Mouse (Mus musculus) cerebellum, adult 9-11 months (tissue): ENCODE data around the gene Rab15.

ENCODE experiments used
- DNase-seq: peaks from one replicate; pipeline ENCODE4 v3.0.0; 2022

Gene Rab15

DNA sequence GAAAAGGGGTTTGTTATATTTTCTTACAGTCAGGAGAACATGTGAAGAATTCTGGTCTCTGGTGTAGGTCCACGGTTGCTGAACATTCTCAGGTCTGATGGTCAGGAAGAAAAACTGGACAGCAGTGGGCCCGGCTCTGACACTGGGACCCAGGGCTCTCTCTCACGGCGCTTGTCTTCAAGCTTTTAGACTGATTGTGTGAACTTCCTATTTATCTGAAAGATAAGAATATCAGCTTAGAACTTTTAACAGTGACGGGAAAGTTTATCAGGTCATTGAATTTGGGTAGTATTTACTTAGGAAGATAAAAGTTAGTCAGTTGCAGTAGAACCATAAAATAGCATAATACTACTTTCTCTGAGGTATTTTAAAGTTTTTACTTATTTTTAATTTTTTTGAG is 45.8 kb downstream of the Rab15 start:
- no peak for DNase-seq

DNA sequence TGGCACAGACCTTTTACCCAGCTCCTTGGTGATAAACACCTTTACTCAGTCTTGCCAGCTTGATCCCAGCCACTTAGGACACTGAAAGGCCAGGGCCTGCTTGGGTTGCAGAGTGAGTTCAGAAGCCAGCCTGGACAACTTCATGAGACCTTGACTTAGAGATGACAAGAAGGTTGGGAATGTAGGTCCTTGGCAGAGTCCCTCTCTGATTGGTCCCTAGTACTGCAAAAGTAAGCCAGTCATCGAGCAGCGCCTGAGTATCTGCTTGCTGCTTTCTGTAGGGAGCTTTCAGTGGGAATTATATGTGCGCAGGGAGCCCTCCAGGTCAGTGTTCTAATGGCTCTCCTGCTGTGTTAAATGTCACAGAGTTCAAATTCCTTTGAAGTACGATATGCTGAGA is 47.6 kb downstream of the Rab15 start:
- DNase-seq, result no peak

DNA sequence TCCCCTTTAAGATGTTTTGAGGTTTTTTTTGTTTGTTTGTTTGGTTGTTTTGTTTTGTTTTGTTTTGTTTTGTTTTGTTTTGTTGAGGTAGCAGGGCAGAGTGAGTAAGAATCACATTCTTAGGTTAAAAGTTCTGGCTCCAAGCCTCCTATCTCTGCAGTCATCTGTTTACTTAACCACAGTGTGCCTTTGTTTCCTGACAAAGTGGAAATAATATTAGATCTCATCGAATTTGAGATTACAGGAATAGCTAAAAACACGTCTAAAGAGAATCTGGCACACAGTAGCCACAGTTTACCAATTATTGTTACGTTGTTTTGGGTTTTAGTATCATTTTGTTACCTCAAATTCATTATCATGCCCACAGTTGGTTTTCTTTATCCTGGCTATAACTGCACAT is 48.1 kb downstream of the Rab15 start:
- DNase-seq, result no peak

DNA sequence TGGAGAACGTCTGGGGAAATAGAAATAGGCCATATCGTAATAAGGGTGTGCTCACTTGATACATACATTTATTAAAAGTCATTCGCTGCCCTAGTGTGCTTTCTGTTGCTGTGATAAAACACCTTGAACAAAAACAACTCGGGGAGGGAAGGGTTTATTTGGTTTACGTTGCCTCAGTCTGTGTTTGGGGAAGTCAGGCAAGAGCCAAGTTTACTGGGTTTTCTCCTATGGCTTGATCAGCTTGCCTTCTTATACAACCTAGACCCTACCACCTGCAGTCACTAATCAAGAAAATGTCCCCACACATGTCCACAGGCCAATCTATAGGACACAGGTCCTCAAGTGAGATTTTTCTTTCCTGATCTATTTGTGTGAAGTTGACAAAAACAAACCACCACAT is 51.2 kb downstream of the Rab15 start:
- no peak for DNase-seq

DNA sequence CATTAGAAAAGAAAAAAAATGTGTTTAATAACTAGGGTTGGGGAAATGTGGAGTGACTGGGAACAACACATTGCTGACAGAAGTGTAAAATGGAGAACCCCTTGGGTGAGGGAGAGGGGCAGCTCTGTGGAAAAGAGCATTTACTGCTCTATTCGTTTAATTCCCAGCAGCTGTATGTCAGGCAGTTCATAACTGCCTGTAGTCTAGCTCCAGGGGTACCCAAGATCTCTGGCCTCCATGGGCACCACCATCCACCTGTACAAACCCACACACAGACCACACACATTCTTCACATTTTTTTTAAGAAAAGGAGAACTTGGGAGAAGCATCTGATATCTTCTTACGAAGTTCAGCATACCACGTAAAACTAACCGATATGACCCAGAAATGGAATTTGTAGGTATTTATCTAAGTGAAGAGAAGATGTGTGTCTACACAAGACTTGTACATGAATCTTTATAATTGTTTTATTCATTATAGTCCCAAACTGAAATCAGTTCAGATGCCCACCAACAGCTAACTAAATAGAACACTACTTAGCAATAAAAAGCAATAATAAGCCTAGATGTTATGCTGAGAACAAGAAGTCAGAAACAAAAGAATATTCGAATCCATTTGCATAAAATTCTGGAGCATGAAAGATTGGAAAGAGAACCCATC is 51.7 kb downstream of the Rab15 start:
- DNase-seq, result no peak

DNA sequence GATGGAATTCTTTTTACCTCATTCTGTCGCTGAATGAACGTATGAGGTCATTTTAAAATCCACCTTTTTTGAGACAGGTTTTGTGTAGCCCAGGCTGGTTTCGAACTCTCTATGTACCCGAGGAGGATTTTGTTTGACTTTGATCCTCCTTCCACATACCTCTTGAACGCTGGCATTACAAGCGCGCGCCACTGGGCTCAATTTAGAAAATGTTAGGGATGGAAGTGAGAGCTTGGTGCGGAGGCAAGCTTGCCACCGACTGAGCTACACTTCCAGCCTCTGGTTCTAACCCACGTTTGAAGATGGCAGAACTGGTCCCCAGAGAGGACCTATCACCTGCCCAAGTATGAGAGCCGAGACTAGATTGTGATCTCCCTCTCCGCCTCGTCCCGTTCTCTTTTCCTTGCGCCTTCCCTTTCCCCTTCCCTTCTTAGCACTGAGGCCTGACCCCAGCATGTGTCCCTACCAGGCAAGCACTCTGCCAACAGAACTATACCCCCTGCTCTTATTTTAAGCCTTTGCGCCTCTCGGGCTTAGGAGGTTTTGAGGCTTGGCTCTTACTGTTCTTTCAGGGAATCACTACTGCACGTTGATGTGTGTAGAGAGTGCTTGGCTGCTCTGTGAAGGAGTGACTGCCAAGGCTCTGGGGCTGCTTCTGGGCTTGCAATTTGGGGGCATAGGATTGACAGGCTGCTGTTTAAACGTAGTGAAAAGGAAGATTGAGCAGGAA is 56.6 kb downstream of the Rab15 start:
- peak; percentile 44 for DNase-seq

DNA sequence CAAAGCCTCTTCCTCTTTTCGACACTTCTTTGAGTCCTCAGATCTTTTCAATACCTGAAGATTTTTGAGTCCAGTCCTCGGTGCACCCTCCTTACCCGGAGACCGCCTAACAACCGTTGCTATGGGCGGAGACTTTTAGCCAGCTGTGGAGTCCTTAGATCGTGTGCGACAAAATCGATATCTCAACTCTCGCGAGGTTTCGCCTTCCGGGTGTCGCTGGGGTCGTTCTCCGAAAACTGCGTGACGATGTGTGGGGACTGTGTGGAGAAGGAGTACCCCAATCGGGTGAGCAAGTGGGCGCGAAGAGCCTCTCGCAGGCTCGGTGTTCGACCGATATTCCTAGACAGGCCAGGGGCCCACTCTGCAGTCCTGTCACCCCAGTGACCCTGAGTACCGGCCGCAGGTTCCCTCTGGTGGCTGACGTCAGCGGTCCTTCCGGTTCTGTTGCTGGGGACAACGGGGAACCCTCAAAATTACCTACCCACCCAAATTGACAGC is 57.3 kb downstream of the Rab15 start, which contains the start of the genes Churc1 and Fntb:
Gene Churc1, plus strand, starts transcription at position 185 of the 498 bp plus-strand sequence.
Gene Fntb, plus strand, starts transcription at position 236 of the 498 bp plus-strand sequence.
- peak; percentile 85 for DNase-seq

DNA sequence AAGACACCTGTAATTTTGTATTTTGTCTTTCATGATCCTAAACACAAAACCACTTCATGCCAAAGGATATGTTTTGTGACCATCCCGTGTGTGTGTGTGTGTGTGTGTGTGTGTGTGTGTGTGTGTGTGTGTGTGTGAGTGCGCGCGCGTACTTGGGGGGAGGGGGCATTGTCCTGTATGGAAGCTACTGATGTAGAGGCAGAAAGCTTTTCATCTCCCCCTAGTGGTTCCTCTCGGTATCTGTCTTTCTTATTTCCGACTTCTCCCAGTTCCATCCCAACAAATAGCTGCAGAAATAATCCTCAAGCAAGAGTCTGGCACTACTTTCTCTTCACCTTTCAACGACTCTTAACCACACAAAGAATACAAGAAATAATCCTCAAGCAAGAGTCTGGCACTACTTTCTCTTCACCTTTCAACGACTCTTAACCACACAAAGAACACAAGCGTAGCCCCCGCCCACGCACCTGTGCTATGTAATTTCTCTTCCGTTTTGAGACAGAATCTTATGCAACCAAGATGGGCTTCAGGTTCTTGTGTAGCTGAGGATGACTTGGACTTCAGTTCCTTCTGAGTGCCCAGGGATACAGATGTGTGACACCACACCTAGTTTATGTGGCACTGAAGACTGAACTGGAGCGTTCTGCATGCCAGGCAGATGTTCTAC is 69.9 kb downstream of the Rab15 start:
- peak; percentile 69 for DNase-seq

DNA sequence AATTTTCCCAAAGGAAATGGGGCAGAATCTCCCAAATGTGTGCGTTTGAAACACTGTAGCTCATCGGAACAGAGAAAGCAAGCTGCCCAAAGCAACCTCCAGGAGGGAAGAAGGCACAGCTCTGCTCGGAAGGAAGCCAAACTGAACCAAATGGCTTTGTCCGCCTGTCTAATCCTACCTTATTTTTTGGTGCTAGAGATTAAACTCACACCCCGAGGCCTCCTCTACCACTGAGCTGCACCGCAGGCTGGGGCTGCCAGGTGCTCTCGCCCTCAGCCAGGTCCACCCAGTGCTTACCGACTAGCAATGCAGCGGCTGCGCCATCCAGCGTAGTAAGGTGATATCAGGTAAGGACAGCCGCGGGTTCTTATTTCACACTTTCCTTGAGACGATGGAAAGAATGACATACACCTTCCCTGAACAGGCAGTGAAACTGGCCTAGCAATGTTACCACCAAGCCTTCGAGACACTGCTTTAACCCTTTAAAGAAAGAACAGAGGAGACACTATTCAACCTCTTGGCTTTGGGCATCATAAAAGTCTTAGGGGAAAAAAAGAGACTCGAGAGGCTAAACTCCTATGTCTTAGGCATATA is 71.7 kb downstream of the Rab15 start:
- DNase-seq, result peak; percentile 72
